ENCODE assay signal across 12 mouse cellular contexts in genomic region chr2:60848478-60848877, GRCm38 (mm10).
"Had no signal": no experiment of that assay in that cellular context is flagged by ENCODE, and none has a peak within 500 bp of the region (broad histone marks: within the 10 kb centered on the region; RNA-seq: fewer than 3 reads in every experiment).

No protein-coding gene starts in this region.

- H3K36me3 ChIP-seq: limb, embryonic 10.5 days; liver, embryonic 12.5 days; lung, embryonic 15.5 days; midbrain, embryonic 15.5 days had no signal

- H3K4me2 ChIP-seq: liver, embryonic 12.5 days; lung, embryonic 15.5 days; midbrain, embryonic 11.5 days; midbrain, embryonic 15.5 days had no signal

- H3K4me1 ChIP-seq: midbrain, embryonic 15.5 days had no signal

- H3K4me3 ChIP-seq: layer of hippocampus, adult 2 months; left cerebral cortex, adult 2 months; limb, embryonic 10.5 days; liver, embryonic 12.5 days; lung, embryonic 15.5 days; megakaryocyte, embryonic 14.5 days; midbrain, embryonic 15.5 days had no signal

- ATAC-seq: liver, embryonic 12.5 days; midbrain, embryonic 15.5 days had no signal

- H3K27me3 ChIP-seq: liver, embryonic 12.5 days; lung, embryonic 15.5 days; megakaryocyte, embryonic 14.5 days; midbrain, embryonic 15.5 days had no signal

- DNase-seq: kidney, adult 18-20 months; kidney, postnatal 10 days; kidney, postnatal 4 days; thymus, postnatal 36 days had no signal

- H3K27ac ChIP-seq: layer of hippocampus, adult 2 months; left cerebral cortex, adult 2 months; limb, embryonic 10.5 days; liver, embryonic 12.5 days; lung, embryonic 15.5 days; midbrain, embryonic 15.5 days had no signal

- H3K9me3 ChIP-seq: limb, embryonic 10.5 days; liver, embryonic 12.5 days; lung, embryonic 15.5 days; megakaryocyte, embryonic 14.5 days; midbrain, embryonic 15.5 days had no signal

- H3K9ac ChIP-seq: liver, embryonic 12.5 days; lung, embryonic 15.5 days; midbrain, embryonic 15.5 days had no signal
